Mouse (Mus musculus) testis, adult 2 months (tissue): Measurements from ENCODE around the gene Sec14l2.

Experiments
- CTCF ChIP-seq: fragments of 200-500 bp; IDR thresholded peaks from 2 replicates; pipeline ENCODE4 v1.5.1; 2012; ENCODE audit warnings: low read depth, mild to moderate bottlenecking, inconsistent platforms, low read length, moderate library complexity; ENCODE audit not compliant: control insufficient read depth, insufficient read depth, insufficient replicate concordance
- POLR2A ChIP-seq: fragments of 200-500 bp; IDR thresholded peaks from 2 replicates; pipeline ENCODE4 v1.6.1; 2012; ENCODE audit warnings: low read depth, mild to moderate bottlenecking, inconsistent platforms, low read length, moderate library complexity; ENCODE audit not compliant: control insufficient read depth

DNA sequence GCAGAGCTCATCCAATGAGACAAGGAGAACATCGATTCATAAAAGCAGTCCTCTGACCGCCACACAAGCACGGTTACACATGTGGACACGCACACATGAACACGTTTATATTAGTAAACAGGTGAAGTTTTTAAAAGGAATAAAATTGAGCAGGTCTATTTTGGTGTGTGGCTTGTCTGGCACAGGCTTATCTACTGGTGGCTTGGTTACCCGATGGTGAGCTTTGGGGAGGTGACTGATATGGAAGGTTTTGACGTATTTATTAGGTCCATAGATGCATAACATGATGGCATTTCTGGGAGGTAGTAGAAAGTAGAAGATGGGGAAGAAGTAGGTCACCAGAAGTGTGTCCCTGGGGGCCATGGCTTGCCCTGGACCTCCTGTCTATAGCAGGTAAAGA lies 30.5 kb upstream of the Sec14l2 start:
- TF ChIP-seq CTCF, result no peak
- TF ChIP-seq POLR2A, result no peak
